Mouse (Mus musculus): ENCODE data around the gene Arhgap15. TPM values are rescaled to one million over a fixed set of nuclear protein-coding genes. Genes with fewer than 3 reads are reported as not detected.

Arhgap15 gene
- total and polyA plus RNA-seq, 3 experiments = 0.89 to 56.4 (median 39.8) TPM

DNA sequence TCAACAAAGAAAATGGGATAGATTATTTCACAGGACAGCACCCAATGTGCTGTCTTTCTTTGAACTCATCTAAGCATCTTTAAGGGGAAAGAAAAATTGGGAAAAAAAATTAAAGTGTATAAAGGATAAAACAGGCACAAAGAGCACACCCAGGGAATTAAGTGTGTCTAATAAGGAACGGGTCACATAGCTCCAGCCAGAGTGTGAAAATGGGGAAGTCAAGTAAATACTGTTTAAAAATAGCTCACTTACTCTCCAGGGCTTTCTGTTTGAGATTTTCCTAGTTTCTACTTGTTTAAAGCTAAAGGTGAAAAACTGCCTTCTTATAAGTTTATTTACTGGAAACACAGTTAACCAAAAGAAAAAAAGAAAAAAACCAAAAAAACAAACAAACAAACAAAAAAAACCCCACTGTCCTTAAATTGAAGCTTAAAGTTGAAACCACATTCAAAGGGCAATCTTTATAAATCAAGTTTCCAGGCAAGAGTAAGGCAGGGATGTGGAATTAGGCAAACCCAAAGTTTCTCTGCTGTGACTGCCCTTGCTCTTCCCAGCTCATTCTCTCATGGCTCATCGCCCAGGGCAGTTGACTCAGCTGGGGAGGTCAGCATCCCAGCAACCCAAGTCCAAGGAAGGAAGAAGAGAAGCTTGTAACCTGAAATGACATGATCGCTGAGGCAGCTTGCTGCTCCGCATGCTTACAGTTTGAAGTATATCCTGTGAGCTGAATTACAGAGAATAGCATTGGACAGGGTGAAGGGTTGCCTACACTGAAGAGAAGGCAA, 57.5 kb downstream of the Arhgap15 start:
- Histone ChIP-seq H3K27me3 (ENCODE audit: insufficient read depth, low read length) (no peaks in the 10 kb centered on the region), H3K9me3 (replicated peaks) (no peaks in the 10 kb centered on the region), H3K36me3 (replicated peaks) (no peaks in the 10 kb centered on the region), H3K4me3 (ENCODE audit: low read depth, low read length) (no peak overlapping the region), H3K4me1 (ENCODE audit: insufficient read depth, low read depth, low read length) (0 out of 2 replicates have a peak, but pooled peaks cover 3% of the 10 kb centered on the region)
- ATAC-seq (ENCODE audit: extremely low read depth, insufficient number of reproducible peaks, low FRiP score, poor library complexity, severe bottlenecking) (no peak), DNase-seq (ENCODE audit: low spot score) (no peak)
- TF ChIP-seq GATA1 (IDR thresholded peaks at IDR 0.05; ENCODE audit: borderline replicate concordance, low read length) = no peak
- TF ChIP-seq CTCF (IDR thresholded peaks at IDR 0.05; ENCODE audit: low read depth, low read length) = no peak

DNA sequence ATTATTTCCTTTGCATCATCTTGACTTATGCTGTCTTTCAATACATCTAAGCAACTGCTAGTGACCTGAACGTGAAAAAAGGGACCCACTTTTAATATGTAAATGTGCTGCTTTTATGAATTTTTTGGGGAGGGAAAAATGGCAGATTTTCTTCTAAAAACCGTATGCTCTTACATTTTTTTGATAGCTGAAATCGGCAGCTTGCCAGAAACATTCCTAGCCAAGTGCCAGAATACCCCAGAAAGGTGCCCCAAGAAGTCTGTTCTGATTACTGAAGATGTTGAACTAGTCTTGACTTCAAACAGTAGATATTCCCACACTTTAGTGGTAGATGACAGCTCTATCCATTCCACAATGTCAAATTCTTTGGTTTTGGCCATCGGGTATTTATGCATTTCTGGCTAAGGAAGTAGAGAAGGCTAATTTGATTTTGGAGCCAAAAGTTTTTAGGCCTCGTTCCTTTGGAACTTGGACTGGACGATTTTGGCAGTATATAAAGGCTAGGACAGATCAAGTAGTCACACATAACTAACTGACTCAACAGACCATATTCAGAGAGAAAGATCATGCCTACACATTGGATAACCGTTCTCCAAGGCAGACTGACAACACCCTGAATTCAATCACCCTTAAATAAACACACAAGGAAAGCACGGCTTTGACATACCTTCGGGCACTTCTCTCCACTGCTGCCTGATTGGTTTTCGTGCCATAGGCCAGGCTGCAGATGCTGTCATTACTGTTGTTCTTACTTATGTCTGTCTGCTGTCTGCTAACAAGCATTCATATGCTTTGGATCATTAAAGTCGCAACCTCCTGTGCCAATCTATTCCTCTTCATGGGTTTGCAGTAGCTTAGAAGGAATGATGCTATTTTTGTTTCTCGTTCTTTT, 67.5 kb downstream of the Arhgap15 start:
- no peaks in the 10 kb centered on the region for H3K36me3 ChIP-seq (replicated peaks)
- TF ChIP-seq TAL1 (conservative IDR thresholded peaks at IDR 0.05; ENCODE audit: low read depth, low read length) (no peak), CTCF (IDR thresholded peaks at IDR 0.05; ENCODE audit: low read depth, low read length) (no peak), GATA1 (IDR thresholded peaks at IDR 0.05; ENCODE audit: borderline replicate concordance, low read length) (no peak), POLR2AphosphoS5 (IDR thresholded peaks at IDR 0.05; ENCODE audit: insufficient replicate concordance, low read depth, low read length) (no peak), GATA2 (IDR thresholded peaks at IDR 0.05; ENCODE audit: borderline replicate concordance, low read depth, low read length) (no peak)
- DNase-seq (ENCODE audit: low spot score) = no peak
- ATAC-seq (ENCODE audit: extremely low read depth, insufficient number of reproducible peaks, low FRiP score, poor library complexity, severe bottlenecking) = no peak
- no peak overlapping the region for H3K4me3 ChIP-seq (ENCODE audit: low read depth, low read length)
- no peaks in the 10 kb centered on the region for H3K27me3 ChIP-seq (ENCODE audit: insufficient read depth, low read length)
- no peaks in the 10 kb centered on the region for H3K9me3 ChIP-seq (replicated peaks)
- no peaks in the 10 kb centered on the region for H3K4me1 ChIP-seq (ENCODE audit: insufficient read depth, low read depth, low read length)

GRCm38 (mm10) chr2:43816788-43817581, 68.4 kb downstream of the Arhgap15 start:
- Histone ChIP-seq H3K36me3 (replicated peaks) (no peaks in the 10 kb centered on the region), H3K27me3 (ENCODE audit: insufficient read depth, low read length) (no peaks in the 10 kb centered on the region), H3K4me1 (ENCODE audit: insufficient read depth, low read depth, low read length) (no peaks in the 10 kb centered on the region), H3K9me3 (replicated peaks) (no peaks in the 10 kb centered on the region), H3K4me3 (ENCODE audit: low read depth, low read length) (no peak overlapping the region)
- no peak for ATAC-seq (ENCODE audit: extremely low read depth, insufficient number of reproducible peaks, low FRiP score, poor library complexity, severe bottlenecking)
- no peak for DNase-seq (ENCODE audit: low spot score)
- TF ChIP-seq TAL1 (conservative IDR thresholded peaks at IDR 0.05; ENCODE audit: low read depth, low read length) (no peak), POLR2AphosphoS5 (IDR thresholded peaks at IDR 0.05; ENCODE audit: insufficient replicate concordance, low read depth, low read length) (no peak), GATA1 (IDR thresholded peaks at IDR 0.05; ENCODE audit: borderline replicate concordance, low read length) (no peak), GATA2 (IDR thresholded peaks at IDR 0.05; ENCODE audit: borderline replicate concordance, low read depth, low read length) (no peak), CTCF (IDR thresholded peaks at IDR 0.05; ENCODE audit: low read depth, low read length) (no peak)

DNA sequence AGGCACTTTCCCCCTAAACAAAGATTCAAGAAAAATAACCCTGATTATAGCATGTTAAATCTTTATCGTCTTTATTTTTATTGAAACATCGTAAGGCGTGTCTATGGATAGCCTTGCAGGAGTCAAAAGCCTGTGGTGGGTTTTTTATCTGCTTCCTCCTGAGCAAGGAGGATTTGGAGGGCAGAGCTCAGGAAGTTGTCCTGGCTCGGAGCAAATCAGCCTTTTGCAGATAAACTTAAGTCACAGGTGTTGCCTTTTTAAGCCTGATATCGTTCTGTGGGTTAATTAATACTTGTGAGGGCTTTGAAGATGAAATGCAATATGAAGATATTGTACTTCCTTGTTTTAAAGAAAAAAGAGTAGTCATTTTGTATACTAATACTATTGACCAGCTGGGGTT, 87.3 kb downstream of the Arhgap15 start:
- H3K36me3 ChIP-seq (replicated peaks) = no peaks in the 10 kb centered on the region
- DNase-seq (ENCODE audit: low spot score) = no peak
- no peaks in the 10 kb centered on the region for H3K27me3 ChIP-seq (ENCODE audit: insufficient read depth, low read length)
- peaks cover 11% of the 10 kb centered on the region; the same call in 1 of the 2 replicates for H3K4me1 ChIP-seq (ENCODE audit: insufficient read depth, low read depth, low read length)
- ATAC-seq (ENCODE audit: extremely low read depth, insufficient number of reproducible peaks, low FRiP score, poor library complexity, severe bottlenecking) = peak; percentile 89
- no peaks in the 10 kb centered on the region for H3K9me3 ChIP-seq (replicated peaks)
- H3K4me3 ChIP-seq (ENCODE audit: low read depth, low read length) = no peak overlapping the region
- TF ChIP-seq POLR2AphosphoS5 (IDR thresholded peaks at IDR 0.05; ENCODE audit: insufficient replicate concordance, low read depth, low read length) (no peak), GATA1 (IDR thresholded peaks at IDR 0.05; ENCODE audit: borderline replicate concordance, low read length) (no peak), TAL1 (conservative IDR thresholded peaks at IDR 0.05; ENCODE audit: low read depth, low read length) (peak; percentile 59)

GRCm38 (mm10) chr2:43841644-43842043, 93.0 kb downstream of the Arhgap15 start:
- no peak for TF ChIP-seq GATA1 (IDR thresholded peaks at IDR 0.05; ENCODE audit: borderline replicate concordance, low read length)
- TF ChIP-seq CTCF (IDR thresholded peaks at IDR 0.05; ENCODE audit: low read depth, low read length) = no peak
- TF ChIP-seq POLR2AphosphoS5 (IDR thresholded peaks at IDR 0.05; ENCODE audit: insufficient replicate concordance, low read depth, low read length) = no peak
- TF ChIP-seq GATA2 (IDR thresholded peaks at IDR 0.05; ENCODE audit: borderline replicate concordance, low read depth, low read length) = no peak
- TF ChIP-seq TAL1 (conservative IDR thresholded peaks at IDR 0.05; ENCODE audit: low read depth, low read length) = no peak

More at GRCm38 (mm10) chr2:43841644-43842043, 93.0 kb downstream of the Arhgap15 start:
- H3K9me3 ChIP-seq (replicated peaks) = no peaks in the 10 kb centered on the region
- ATAC-seq (ENCODE audit: extremely low read depth, insufficient number of reproducible peaks, low FRiP score, poor library complexity, severe bottlenecking) (no peak), DNase-seq (ENCODE audit: low spot score) (no peak)
- H3K36me3 ChIP-seq (replicated peaks) = no peaks in the 10 kb centered on the region
- no peak overlapping the region for H3K4me3 ChIP-seq (ENCODE audit: low read depth, low read length)
- H3K4me1 ChIP-seq (ENCODE audit: insufficient read depth, low read depth, low read length) = peaks cover 6% of the 10 kb centered on the region; the same call in 1 of the 2 replicates
- no peaks in the 10 kb centered on the region; the same call in 1 of the 2 replicates for H3K27me3 ChIP-seq (ENCODE audit: insufficient read depth, low read length)

Measured in G1E (cell line).